Mouse (Mus musculus) gastrocnemius, postnatal 25 days (tissue): ENCODE measurements around the gene Artn. TPM values are rescaled to one million over a fixed set of nuclear protein-coding genes. Genes with fewer than 3 reads are reported as not detected.

ENCODE experiments used
- DNase-seq: peaks from one replicate; pipeline ENCODE4 v3.0.0; 2022
- long read RNA-seq, 2 experiments: library from polyadenylated mRNA; stranded (forward); transcript quantifications; one replicate each; pipeline ENCODE4 v2.0.0; 2021
- total RNA-seq, 2 experiments: library from RNA; stranded (reverse); gene quantifications; 1 replicate in 1 of 2; 2 replicates in 1 of 2; pipeline ENCODE4 v1.2.3; 2021

Artn gene
- under 1 TPM; 0.18 to 0.48 TPM for total RNA-seq
- long read RNA-seq, experiment 1: 0 reads
- long read RNA-seq, experiment 2: 0 reads

DNA sequence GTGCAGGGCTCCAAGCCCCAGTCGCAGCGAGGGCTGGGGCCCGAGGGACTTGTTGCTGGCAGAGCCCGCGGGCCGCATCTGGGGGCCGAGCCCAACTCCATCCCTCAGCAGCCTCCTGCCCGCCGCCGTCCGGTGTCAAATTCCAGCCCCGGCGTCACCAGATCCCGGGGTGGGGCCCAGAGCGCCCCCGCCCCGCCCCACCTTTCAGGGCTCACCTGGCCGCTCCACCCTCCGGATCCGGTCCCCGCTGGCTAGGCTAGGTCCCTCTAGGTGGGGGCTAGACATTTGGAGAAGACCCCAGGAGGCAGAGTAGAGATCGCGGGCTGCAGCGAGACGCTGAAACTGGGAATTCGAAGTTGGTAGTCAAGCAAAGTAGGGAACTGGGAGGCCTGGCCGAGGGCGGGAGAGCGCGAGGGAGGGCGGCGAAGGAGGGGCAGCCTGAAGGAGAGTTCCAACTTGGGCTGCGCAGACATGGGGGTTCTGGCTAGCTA is at the start of gene Artn:
Gene Artn (minus strand): TSS at position 373 of the 491 bp plus-strand sequence.
- peak; percentile 39 for DNase-seq

DNA sequence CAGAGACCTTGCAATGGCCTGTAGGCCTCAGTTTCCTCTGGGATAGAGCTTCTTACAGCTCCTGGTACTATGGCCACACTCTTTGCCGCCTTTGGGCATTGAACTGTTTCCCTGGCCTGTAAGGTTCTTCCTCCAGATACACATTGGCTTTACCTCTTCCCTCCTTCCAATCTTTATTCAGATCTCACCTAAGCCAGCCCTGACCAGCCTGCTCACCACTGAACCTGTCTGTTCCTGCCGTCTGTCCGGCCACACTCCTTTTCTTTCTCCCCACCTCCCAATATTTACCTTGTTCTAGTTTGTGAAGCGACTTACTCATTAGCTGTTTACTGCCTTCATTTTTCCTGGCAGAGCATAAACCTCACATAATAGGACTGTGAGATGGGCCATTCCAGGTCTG is 49.6 kb upstream of the Artn start:
- DNase-seq: no peak

DNA sequence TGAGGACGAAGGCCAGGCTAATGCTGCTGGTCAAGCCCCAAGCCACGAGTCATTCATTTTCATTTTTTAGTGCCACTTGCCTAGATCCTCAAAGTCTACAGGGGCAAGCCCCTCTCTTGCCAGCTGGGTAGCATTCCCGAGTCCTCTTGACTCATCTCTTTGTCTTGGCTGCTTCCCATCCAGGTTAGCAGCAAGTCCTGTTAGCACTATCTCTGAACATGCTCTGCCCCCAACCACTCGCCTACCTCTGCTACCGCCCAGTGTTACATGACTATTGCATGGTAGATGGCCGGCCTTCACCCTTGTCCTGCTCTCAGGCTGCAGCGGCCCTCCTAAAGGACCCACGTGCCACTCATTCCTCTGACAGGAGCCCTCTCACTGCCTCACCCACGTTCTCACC is 48.7 kb upstream of the Artn start:
- no peak for DNase-seq

DNA sequence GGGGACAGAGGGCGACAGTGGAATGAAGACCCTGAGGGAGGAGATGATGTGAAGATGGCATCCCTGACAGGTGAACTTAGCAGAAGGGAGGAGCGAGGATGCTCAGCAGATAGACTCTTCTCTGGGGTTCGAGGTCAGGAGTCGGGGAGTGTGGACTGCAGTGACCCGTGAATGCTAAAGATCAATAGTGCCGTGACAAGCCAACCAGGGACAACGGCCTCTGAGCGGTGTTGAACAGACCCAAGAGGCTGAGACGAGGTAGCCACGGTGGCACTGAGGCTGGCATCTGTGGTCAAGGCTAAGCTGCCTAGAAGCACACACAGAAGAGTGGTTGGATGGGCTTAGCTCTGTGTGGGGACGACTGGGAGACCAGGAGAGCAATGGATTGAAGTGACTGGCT is 48.3 kb upstream of the Artn start:
- no peak for DNase-seq

DNA sequence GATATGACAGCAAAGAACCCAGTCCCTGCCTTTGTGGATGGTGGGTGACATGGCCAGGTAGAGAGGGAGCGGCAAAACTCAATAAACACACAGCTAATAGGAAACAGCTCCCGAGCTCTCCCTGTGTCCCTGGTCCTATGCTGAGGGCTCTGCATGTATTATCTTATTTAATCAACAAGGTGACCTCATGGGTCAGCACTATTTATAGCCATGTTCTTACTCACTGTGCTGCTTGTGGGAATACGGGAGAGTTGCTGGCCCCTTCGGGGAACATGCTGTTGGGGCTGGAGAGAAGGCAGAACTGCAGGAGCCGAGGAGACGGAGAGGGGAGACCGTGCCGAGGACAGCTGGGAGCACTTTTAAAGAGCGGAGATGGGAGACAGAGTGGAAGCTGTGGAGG is 47.8 kb upstream of the Artn start:
- DNase-seq: no peak

DNA sequence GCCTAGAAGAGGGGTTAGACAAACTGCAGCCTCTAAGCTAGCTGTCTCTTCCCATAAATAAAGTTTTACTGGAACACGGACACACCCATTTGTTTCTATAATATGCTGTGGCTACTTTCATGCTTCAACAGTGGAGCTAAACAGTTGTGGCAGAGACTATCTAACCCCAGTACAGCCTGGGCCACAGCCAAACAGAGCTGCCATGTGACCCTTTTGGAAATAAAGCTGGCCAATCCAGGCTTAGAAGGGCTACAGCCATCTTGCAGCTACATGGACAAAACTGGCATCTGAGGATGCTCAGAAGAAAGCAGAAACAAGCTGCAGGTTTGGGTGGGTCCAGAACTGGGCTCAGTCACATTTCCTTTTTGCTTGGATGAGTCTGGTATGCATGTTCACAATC is 46.3 kb upstream of the Artn start:
- no peak for DNase-seq

DNA sequence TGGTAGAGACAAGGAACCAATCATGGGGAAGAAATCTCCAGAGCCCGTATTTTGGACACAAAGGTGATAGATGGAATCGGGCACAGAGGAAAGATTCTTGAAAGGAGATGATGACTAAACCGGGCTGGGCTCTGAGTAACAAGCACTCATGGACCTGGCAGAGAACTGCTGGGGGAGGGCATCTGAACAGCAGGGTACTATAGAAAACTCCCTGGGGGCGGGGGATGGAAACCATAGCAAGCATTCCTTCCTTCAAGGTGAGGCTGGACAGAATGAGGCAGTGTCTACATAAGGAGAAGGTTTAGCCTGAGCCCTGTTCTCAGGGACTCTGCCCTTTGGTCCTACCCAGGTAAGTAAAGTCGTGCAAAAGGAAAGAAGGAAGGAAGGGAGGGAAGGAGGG is 45.2 kb upstream of the Artn start:
- no peak for DNase-seq

DNA sequence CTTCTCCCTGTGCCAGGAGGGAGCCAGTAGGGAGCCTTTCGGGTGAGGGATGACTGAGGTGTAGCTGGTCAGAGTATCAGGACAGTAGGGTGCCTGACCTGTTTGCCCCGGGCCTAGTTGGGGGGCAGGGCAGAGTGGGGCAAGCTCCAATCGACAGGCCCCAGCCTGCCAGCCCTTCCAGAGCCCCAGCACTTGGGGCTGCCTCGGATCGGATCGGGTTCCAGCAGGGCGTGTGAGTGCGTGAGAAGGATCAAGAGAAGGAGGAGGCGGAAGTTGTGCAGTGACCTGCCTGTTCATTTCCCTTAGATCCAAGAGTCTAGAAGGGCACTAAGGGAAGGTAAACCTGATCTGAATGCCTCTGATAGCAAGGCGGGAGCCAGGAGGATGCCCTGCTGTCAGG is 43.4 kb upstream of the Artn start:
- no peak for DNase-seq

DNA sequence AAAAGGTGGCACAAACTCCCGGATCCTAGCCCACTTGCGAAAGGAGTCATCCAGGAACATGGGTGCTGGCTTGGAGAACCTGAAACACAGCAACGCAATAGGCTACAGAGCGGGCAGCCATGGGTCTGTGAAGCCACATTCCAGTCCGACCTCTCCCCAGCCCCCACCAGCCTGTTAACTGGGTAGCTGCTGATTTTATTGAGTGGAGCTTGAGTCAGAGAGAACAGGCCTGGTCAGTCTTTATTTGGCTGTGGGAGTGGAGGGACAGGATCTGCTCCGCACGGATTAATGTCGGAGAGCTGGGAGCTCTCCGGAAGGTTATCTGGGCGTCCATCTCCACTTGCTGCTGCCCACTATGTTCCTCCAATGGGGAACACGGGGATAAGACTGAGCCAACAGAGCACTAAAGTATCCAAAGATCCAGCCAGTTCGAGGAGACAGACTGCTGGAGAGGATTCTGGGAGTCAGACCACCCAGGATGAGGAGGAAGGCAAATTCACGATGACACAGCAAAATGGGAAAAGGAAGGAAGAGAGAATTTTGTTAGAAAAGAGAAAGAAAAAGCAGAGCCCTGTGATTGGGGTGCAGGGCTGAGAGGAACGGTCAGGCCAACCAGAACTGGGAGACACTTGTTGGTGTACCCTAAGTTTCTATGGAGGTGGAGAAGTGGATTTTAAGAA is 34.9 kb upstream of the Artn start:
- DNase-seq: no peak

DNA sequence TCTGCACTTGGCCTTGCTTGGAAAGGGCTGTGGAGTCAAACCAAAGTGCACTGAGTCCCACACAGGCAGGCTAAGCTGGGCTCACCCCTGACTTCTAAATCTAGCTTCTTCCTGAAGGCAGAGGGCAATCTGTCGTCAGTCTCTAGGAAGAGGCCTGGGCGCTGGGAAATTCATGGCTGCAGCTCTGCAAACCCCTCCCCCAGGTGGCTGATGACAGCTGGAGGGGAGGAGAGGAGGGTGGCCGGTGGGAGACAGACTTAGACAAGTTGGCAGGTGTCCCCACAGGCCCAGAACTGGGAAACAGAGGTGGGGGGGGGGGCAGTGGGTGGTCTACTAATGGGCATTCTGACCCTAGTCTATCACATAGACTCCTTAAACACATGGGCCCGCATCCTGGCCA is 27.9 kb upstream of the Artn start:
- DNase-seq: no peak

DNA sequence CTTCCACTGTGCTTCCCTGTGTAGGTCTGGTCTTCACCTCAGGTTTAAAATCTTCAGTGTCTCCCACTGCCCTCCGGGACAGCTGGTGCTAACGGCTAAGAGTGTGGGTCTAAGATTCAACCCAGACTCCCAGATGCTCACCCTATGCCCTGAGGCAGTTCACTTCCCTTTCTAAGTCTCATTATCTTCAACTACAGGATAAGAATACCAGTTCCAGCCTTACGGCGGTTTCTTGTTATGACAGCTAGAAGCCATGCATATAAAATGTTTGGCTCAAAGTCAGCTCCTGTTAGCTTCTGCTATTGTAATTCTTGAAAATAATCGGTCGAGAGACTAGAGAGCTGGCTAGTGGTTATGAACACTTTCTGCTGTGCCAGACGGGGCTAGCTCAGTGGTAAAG is 17.9 kb upstream of the Artn start:
- DNase-seq: no peak

DNA sequence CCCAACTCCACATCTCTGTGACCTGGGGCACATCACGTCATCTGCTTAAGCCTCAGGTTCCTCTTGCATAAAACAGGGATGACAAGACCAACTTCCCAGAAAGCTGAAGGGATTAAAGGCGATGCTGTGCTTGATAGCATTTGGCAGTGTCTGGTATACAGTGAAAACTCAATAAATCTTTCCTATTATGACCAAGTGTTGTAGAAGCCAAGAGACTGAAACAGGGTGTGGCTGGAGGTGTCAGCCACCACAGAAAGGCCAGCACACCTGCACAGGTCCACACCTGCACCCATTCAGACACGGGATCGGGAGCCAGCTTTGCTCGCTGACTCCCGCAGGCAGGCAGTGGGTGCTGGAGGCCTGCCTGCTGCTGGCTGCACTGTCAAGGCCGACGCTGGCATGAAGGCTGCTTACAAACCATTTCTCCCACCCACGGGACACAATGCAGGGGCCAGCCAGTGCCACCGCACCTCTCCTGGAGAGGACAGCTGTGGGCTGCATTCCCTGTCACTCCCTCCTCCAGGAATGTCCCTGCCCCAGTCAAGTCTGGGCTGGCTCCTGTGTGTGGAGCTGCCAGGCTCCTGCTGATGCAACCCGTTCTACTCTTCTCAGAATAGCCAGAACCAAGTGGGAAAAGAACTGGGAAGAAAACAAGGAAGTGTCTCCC is 17.2 kb upstream of the Artn start:
- DNase-seq: peak; percentile 43

DNA sequence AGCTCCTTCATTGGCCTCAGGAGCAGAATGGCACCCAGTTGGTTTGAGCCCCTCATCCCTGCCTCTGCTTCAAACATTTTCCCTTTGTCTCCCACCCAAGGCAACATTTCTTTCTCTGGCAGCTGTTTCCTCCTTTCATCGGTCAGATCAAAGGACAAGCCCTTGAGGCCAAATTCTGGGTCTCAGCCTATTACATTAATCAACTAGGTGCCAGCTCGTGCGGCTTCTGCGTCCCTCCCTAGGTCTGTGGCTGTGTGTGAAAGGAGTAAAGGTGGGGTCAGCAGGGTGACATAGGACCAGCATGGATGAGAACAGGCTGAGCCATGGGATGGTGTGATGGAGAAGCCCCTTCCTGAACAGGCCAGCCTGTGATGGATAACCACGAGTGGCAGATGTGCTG is 13.8 kb upstream of the Artn start:
- DNase-seq: no peak

DNA sequence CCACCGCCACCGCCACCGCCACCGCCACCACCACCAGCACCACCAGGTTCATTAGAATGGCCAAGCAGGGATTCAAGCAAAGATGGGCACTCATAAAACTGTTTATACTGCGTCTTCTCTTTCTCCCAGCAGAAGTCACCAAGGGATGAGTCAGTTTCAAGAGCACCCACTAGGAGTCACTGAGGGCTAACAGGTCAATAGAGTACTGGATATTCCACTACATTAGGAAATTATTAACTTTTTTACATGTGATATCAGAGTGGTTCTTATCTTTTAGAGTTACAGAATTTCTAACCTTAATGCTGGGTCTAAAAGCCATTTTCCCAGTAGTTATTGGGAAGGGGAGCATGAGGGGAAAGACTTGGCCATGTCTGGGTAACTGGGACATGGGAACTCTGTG is 7.4 kb upstream of the Artn start:
- DNase-seq: no peak

DNA sequence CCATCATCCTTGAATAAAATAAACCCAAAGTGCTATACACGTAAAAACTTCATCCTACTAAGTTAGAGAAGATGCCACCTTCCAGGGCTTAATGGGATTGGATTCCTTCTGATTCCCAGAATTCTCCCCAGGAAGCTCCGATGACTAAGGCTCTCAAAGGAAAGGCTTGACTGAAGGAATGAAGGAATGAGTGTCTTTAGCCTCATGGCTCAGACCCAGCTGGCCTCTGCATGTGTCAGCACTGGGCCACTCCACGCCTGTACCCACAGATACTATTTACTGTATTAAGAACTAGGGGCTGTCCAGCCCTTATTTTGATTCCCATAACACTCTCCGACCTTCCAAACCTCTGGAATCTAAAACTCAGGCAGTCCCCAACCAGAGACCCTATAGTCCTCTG is 4.5 kb upstream of the Artn start:
- DNase-seq: no peak

DNA sequence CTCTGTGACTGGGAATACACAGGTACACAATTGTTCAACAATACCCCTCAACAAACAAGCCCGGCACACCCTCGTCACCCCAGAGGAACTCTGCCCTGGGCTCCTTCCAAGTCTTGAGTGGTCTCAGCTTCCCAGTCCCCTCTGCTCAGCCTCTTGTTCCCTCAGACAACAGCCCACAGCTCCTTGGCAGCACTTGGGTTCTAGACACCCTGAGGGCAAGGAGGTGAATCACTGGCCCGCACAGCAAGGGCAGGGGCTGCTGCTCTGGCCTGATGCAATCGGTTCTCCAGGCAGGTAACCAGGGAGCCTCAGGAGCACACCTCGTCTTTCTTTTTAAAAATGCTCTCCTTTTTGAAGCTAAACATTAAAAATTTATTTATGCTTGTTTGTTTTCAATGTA is 3.7 kb upstream of the Artn start:
- DNase-seq: no peak

DNA sequence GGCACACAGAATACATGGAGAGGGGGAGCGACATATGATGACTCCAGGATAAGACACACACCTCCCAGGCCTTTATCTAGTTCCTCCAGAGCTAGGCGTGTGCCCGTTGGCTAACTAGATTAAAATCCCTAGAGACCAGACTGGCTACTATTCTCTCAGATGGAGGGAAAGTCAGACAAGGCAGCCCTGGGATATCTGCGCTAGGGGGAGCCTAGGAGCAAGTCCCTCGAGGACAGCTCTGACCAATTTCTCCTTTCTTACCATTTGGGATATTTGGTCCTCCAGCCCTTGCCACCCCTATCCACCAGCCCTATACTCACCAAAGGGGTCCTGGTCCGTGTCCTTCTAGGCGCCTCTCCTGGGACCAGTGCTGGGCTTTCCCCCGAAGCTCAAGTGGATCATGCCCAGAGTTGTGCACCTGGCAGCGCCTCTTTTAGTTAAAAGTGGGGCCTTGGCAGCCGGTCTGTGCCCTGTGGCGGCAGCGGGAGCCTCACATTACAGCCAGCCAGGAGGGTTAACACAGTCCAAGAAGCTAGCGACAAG is 793 bp downstream of the Artn start:
- peak; percentile 39 for DNase-seq

DNA sequence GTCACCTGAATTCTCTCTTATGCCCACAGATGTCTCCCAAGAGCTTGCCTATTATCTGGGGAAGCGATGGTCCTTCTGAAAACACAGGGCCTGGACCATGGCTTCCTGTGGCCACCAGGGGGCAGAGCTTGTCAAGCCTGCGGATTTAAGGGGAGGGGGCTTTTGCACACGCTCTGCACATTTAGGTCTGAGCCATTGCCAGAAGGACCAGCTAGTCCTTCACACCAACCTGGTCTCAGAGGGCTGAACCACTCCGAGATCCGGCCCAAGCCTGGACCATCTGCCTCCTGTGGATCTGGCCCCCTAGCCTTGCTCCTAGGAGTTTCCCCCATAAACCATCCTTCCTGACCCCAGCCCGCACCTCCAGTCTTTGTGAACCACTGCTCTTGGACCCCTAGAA is 1.3 kb downstream of the Artn start:
- no peak for DNase-seq

DNA sequence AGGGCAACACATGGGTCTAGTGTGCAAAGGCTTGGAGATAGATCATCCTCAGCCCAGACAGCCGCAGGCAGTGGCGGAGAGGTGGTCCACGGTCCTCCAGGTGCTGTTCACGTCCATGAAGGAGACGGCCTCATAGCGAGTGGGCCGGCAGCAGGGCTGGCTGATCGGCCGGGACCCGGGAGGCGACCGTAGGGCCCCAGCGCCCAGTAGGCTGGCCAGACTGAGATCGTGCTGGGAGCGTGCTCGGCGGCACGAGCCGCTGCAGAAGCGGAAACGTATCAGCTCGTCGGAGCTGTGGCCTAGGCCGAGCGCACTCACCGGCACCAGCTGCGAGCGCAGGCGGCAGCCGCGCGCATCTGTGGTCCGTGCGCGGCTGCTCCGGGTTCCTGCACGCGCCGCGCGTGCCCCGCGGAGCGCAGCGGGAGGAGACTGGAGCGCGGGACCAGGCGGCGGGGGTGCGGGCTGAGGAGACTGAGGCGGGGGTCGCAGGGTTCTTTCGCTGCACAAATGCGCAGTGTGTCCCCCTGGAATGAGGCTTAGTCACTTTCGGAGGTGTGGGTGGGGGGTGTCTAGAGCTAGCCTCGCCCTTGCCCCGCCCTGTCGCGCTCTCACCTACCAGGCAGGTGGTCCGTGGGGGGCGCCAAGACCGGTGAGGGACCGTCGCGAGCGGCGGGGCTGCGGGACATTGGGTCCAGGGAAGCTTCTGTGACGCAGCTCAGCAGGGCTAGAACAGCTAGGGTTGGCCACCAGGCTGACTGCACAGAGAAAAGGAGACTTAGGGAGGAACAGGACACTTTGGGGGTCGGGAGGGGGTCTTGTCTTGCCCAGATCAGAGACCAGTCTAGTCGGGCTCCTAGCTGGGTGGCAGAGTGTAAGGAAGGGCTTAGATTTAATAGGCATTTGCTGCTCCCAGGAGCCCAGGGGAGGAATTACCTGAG is 2.7 kb downstream of the Artn start:
- DNase-seq: no peak

DNA sequence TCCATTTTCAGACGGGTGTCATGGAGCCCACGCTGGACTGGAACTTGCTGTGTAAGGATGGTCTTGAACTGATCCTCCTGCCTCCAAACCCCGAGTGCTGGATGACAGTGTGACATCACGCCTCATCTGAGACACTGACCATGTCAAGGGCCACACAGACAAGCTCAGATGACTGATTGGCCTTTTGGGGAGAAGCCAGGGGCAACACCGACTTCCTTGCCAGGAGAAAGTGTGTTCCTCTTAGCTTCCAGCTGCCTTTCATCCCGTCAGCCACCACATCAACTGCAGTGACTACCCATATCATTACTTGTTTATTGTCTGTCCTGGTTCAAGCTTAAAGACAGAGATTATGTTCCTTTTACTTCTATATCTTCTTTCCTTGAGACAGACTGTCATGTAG is 4.6 kb downstream of the Artn start:
- no peak for DNase-seq

DNA sequence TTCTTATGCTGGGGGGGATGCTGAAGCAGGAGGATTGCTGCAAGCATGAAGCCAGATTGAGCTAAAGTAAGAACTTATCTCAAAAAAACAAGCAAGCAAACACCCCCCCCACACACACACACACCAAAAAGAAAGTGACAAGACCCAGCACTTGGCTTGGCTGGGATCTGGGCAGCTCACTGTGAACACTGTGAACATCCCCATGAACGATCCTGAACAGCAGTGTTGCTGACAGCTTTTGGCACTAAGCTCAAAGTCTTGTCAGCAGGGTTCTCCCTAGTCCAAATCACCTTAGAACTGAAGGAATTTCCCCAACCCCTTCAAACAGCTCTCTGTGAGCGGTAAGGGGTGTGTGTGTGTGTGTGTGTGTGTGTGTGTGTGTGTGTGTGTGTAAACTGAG is 6.1 kb downstream of the Artn start:
- no peak for DNase-seq

DNA sequence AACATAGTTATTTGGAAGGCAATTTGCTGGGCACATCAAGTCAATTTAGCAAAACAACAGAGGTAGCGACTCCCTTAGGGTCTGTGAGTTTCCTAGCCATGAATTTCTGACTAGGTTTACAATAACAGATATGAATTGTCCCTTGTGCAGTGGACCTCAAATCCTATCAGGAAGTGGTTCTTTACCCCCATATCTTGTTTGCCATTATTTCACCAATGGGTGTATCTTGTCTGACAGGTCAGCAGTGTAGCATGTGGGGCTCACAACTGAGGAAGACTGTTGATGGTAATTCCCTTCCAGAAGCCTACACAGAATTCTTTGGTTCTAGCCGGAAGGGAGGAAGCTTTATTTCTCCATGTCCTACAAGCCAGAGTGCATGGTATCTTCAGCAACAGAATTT is 8.2 kb downstream of the Artn start:
- DNase-seq: no peak

DNA sequence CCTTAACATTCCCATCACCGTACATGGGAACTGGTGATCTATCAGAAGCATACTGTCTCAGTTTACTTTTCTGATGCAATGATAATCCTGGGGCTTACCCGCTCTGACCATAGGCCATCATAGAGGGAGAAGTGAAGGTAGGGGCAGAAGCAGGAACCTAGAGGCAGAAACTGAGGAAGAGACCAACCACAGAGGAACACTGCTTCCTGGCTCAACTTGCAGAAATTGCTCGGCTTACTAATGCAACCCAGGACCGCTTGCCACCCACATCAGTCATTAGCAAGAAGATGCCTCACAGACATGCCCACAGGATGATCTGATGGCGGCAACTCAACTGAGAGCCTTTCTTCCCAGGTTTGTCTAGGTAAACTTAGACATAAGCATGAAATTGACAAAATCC is 10.8 kb downstream of the Artn start:
- no peak for DNase-seq
